Mouse (Mus musculus) cerebellum, adult 2 months (tissue): ENCODE results near the gene Ptbp3. TPM values are rescaled to one million over a fixed set of nuclear protein-coding genes. Genes with fewer than 3 reads are reported as not detected.
A peak's percentile ranks its signal among the peaks of the same experiment; 100 is the strongest.

Experiments used
- DNase-seq, 2 experiments: peaks; one replicate each; pipeline ENCODE4 v3.0.0; 2021
- H3K27ac ChIP-seq: fragments of 200-500 bp; 2 replicates; pipeline ENCODE4 v1.5.1; 2012; ENCODE audit warnings: low read length, control low read depth, inconsistent platforms; ENCODE audit not compliant: insufficient read depth
- H3K27me3 ChIP-seq: fragments of 200-500 bp; 2 replicates; pipeline ENCODE4 v1.6.1; 2012; ENCODE audit warnings: inconsistent platforms, mild to moderate bottlenecking, low read length, moderate library complexity; ENCODE audit not compliant: control insufficient read depth, insufficient read depth
- H3K4me1 ChIP-seq: fragments of 200-500 bp; 2 replicates; pipeline ENCODE4 v1.6.1; 2011; ENCODE audit warnings: low read length; ENCODE audit not compliant: control insufficient read depth, insufficient read depth
- H3K4me3 ChIP-seq: fragments of 200-500 bp; replicated peaks from 2 replicates; pipeline ENCODE3; 2011; ENCODE audit warnings: mild to moderate bottlenecking, low read depth, low read length, control low read depth; ENCODE audit not compliant: insufficient read depth
- CTCF ChIP-seq: fragments of 200-500 bp; IDR thresholded peaks from 2 replicates; pipeline ENCODE4 v1.5.1; 2011; ENCODE audit warnings: low read depth, mild to moderate bottlenecking, control low read depth, low read length, moderate library complexity, borderline replicate concordance; ENCODE audit not compliant: insufficient read depth
- POLR2A ChIP-seq: fragments of 200-500 bp; IDR thresholded peaks from 2 replicates; pipeline ENCODE4 v1.6.1; 2011; ENCODE audit warnings: low read length, control low read depth, borderline replicate concordance; ENCODE audit not compliant: insufficient read depth
- WGBS: fragments of 180-500 bp; shearing (Covaris S2); methylation state at CpG from one replicate; pipeline ENCODE4 v1.1.7; 2018; 5-methylcytosine and 5-hydroxymethylcytosine counted together
- polyA plus RNA-seq: library from polyadenylated mRNA; depleted of rRNA; stranded (reverse); fragments of >200 nt; gene quantifications from 2 replicates; pipeline ENCODE4 v1.2.3, GENCODE M21; 2012; rRNA removed

Ptbp3 gene
- 6.0 and 6.7 TPM in 2 replicates for polyA plus RNA-seq

DNA sequence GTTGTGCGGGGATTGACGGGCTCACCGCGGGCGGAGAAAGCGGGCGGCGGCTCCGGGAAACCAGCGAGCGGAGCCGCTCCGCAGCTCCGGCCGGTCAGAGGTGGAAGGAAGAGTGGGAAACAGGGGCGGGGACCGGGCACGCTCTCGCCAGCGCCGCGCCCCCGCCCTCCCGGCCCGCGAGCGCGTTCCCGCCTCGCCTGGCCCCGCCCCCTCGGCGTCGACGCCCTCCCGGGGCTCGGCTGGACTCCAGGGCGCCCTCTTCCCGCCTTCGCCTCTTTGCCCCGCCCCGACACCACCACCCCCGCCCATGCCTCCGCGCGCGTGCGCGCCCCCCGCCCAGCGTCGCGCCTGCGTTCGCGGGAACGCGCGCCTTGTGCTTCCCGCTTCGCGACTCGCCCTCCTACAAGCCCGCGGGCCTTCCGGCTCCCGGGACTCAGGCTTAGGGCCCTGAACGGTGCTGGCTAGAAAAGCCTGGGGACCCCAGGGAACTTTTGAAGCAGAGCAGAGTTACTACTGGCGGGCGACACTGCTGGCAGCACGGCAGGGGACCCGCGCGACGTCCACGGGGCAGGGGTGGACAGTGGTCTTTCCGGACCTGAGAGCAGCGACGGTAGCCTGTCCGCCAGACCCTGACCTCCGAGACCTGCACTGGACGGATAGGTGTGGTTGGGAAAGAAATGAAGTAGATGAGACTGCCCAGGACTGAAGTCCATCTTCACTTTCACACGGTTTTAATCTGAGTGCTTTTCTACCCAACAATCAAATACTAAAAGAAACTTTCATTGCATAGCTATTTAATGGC lies at the start of gene Ptbp3:
Ptbp3 (minus strand) TSS at position 190 of the 802 bp plus-strand sequence.
- WGBS: 1% methylated on average over 73 of the region's 83 CpGs

DNA sequence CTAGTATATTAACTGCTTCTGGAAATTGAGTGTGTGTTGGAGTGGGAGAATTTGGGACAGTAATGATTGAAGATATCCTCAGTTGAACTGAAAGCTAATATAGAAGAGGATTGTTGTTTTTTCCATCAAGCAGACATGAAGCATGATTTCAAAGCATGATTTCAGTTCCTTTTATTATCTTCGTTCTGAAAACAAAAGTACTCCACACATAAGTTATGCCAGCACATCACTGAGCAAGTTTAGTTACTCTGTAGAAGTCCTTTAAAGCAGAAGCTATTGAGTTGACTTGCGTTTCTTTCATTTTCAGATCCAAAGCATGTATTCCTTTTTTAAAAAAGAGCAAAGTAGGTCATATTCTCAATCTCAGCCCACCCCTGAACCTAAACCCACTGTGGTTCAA lies 47.4 kb upstream of the Ptbp3 start:
- H3K27ac ChIP-seq: no peak overlapping the region

More for the DNA sequence above, at the start of gene Ptbp3:
- Histone ChIP-seq H3K4me3 (peak within 1 kb of the TSS; percentile 78), H3K4me1 (no peaks in the 10 kb centered on the region), H3K27me3 (no peaks in the 10 kb centered on the region), H3K27ac (peak within 1 kb of the TSS; percentile 66; the same call in 1 of the 2 replicates)
- peak; percentile 90 for DNase-seq
- TF ChIP-seq POLR2A: peak; percentile 66; the same call in 1 of the 2 replicates
- no peak for TF ChIP-seq CTCF

DNA sequence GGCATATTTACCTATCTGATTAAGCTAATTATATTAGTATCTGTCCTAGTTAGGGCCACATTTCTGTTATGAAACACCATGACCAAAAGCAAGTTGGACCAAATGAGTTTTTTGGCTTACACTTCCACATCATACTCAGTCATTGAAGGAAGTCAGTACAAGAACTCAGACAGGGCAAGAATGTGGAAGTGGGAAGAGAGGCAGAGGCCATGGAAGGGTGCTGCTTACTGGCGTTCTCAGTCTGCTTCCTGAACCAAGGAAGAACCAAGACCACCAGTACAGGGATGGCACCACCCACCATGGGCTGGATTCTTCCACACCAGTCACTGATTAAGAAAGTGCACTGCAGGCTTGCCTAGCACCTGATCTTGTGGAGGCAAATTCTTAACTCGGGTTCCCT lies 45.5 kb upstream of the Ptbp3 start:
- Histone ChIP-seq H3K4me1 (no peaks in the 10 kb centered on the region), H3K27me3 (no peaks in the 10 kb centered on the region), H3K27ac (no peak overlapping the region), H3K4me3 (no peak overlapping the region)
- TF ChIP-seq POLR2A: no peak
- no peak for TF ChIP-seq CTCF
- WGBS: 79% methylated on average over 2 of the region's 2 CpGs
- no peak for DNase-seq

More for the DNA sequence above, 47.4 kb upstream of the Ptbp3 start:
- no peaks in the 10 kb centered on the region for H3K27me3 ChIP-seq
- TF ChIP-seq POLR2A: no peak
- no peak for TF ChIP-seq CTCF
- no peak overlapping the region for H3K4me3 ChIP-seq
- no peaks in the 10 kb centered on the region for H3K4me1 ChIP-seq
- DNase-seq: no peak
- WGBS: 88% methylated on average over 2 of the region's 2 CpGs

DNA sequence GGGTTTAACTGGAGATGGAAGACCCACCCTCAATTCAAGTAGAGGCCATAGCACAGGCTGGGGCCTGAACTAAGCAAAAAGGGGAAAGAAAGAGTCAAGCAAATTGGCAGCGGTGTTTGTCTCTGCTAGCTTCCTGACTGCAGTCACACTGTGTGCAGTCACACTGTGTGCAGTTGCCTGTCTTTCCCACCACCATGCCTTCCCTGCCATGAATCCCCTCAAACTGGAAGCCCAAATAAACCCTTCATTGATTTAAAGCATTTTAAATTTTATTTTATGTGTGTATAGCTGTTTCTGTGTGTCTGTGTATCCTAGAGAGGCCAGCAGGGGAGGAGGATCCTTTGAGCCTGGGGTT lies 38.7 kb upstream of the Ptbp3 start:
- no peak for TF ChIP-seq CTCF
- TF ChIP-seq POLR2A: no peak
- WGBS: 100% methylated on average over 1 of the region's 1 CpGs
- Histone ChIP-seq H3K4me1 (no peaks in the 10 kb centered on the region; the same call in 1 of the 2 replicates), H3K27ac (no peak overlapping the region), H3K27me3 (no peaks in the 10 kb centered on the region), H3K4me3 (no peak overlapping the region)
- DNase-seq: no peak

DNA sequence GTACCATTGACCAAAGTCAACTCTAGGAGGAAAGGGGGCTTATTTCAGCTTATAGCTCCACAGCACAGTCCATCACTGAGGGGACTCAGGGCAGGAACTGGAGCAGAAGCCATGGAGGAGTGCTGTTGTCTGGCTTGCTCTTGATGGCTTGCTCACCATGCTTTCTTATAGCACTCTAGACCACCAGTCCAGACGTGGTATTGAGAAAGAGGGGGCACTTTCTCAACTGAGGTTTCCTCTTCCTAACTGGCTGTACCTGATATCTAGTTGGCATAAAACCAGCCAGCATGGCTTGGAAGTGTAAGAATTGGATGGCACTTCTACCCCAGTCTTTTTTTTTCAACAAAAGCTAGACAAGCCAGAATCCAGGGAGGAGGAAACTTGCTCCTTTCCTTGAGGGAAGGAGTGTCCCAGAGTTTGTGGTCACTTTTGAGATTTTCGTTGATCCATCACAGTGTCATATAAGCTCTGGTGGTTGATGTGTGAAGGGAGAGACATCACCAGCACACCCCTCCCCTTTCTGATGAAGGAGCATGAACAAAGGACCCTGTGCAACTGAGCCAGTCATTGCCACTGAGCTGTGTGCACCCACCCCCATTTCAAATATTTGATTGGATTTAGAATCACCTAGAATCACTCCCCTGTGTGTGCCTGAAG lies 38.2 kb upstream of the Ptbp3 start:
- no peaks in the 10 kb centered on the region for H3K27me3 ChIP-seq
- DNase-seq: no peak
- H3K27ac ChIP-seq: no peak overlapping the region
- 76% methylated on average over 2 of the region's 2 CpGs for WGBS
- H3K4me1 ChIP-seq: no peaks in the 10 kb centered on the region; the same call in 1 of the 2 replicates
- no peak overlapping the region for H3K4me3 ChIP-seq
- TF ChIP-seq CTCF: no peak
- no peak for TF ChIP-seq POLR2A

DNA sequence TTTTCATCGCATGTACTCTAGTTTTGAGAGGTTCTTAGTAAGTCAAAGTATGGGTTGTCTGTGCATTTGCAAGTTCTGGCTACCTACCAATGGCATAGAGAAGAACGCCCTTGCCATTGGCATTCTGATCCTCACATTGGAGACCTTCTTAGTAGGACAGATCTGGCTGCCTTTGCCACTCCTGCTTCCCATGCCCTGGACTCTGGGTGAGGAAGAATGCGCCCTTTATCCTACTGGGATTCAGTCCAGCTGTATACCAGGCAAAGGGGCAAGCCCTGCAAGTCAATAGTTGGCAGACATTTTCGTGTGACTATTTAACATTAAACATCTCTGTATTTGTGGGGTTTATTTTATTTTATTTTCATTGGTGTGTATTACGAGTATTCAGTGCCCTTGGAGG lies 35.9 kb upstream of the Ptbp3 start:
- peak in 1 of 2 experiments; percentile 15 for DNase-seq
- WGBS: 61% methylated on average over 5 of the region's 5 CpGs

DNA sequence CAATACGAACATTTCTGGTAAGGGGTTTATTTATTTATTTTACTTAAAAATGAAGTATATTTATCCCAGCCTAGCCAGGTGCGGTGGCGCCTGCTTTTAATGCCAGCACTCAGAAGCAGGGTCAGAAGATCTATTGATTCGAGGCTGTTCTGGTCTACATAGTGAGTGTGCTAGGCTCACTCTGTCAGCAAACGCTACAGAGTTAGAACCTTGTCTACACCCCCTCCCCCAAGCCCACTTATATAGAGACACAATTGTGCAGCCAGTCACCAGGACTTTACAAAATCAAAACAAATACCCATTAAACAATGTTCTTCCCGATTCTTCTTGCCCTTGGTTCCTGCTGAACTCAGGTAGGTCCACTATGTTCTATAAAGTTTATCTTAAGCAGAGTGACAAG lies 33.0 kb upstream of the Ptbp3 start:
- Histone ChIP-seq H3K4me1 (no peaks in the 10 kb centered on the region; the same call in 1 of the 2 replicates), H3K27me3 (no peaks in the 10 kb centered on the region), H3K27ac (no peak overlapping the region), H3K4me3 (peak overlapping the region; percentile 94)
- 26% methylated on average over 6 of the region's 6 CpGs for WGBS
- TF ChIP-seq CTCF (no peak), POLR2A (no peak)
- peak in 1 of 2 experiments; percentile 12 for DNase-seq

More for the DNA sequence above, 35.9 kb upstream of the Ptbp3 start:
- TF ChIP-seq CTCF (no peak), POLR2A (no peak)
- no peak overlapping the region for H3K4me3 ChIP-seq
- no peaks in the 10 kb centered on the region for H3K27me3 ChIP-seq
- no peak overlapping the region for H3K27ac ChIP-seq
- no peaks in the 10 kb centered on the region; the same call in 1 of the 2 replicates for H3K4me1 ChIP-seq
